Mouse (Mus musculus) kidney, postnatal 4 days (tissue): ENCODE data around the gene Rin3.

Experiments
- DNase-seq, 2 experiments: peaks; one replicate each; pipeline ENCODE4 v3.0.0; 2021; ENCODE audit warnings: mixed read lengths in 2 of 2

Rin3 gene

DNA sequence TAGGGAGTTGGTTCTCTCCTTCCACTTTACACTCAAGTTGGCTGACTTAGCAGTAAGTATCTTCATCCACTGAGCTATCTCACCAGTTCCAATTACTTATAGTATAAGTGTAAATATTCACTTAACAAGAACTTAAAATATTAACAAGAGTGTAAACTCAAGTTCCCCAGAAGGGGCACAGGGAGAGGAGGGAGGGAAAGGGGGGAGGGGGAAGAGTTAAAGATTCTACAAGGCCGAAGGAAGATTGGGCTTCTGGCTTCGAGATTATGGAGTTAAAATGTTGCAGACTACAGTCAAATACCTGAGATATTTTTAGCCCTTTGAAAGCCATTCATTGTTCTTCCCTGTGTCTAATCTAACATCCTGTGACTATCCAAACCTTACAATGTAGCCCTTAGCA, 141.6 kb downstream of the Rin3 start:
- DNase-seq = no peak

DNA sequence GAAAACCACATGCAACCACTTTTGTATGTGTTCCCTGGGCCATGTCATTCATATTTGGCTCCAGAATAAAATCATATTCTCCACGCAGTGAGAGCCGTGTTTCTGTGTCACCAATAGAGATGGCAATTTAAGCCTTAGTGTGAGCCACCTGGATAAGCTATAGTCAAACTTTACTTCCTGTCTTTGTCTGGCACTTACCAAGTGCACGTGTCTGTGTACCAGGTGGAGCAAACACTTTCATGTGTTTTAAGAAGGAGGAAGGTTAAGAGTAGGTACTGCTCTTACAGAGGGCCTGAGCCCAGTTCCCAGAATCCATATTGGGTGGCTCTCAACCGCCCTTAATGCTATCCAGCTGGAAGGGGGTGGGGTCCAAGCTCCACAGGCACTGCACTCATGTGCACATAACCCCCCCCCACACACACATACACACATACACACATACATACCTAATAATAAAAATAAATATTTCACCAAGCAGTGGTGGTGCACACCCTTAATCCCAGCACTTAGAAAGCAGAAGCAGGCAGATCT, 142.3 kb downstream of the Rin3 start:
- DNase-seq = no peak

DNA sequence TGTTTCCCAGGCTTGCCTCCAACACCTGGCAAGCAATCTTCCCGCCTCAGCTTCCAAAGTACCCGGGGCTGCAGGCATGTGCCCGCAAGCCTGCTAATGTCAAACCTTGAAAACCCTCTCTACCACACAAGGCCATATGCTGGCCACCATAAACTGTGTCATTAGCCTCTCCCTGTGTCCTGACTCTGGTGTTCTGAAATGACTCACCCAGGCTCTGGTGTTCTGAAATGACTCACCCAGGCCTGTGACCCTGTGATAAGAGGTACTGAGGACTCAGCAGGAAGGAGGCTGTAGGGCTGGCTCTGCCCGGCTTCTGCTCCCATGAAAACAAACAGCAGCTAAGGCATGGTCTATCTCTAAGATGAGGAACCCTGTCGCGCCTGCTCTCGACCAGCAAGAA, 143.4 kb downstream of the Rin3 start:
- no peak for DNase-seq

DNA sequence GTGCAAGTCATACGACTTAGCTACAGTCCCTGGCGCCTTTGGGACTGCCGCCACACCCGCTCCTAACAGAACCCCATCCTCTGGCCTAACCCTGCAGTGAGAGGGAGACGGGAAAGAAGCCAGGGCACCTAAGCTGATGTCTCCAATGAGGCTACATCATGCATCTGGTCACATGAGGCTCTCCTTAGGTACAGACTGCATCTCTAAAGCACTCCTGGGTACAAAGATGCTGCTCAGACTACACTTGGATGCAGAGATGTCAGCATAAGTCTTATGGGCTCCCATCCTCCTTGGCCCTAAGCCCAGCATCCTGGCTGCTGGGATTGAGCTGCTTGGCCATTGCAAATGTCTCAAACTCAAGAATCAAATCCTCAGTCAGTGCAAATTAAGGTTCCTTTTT, 146.8 kb downstream of the Rin3 start:
- DNase-seq = no peak

DNA sequence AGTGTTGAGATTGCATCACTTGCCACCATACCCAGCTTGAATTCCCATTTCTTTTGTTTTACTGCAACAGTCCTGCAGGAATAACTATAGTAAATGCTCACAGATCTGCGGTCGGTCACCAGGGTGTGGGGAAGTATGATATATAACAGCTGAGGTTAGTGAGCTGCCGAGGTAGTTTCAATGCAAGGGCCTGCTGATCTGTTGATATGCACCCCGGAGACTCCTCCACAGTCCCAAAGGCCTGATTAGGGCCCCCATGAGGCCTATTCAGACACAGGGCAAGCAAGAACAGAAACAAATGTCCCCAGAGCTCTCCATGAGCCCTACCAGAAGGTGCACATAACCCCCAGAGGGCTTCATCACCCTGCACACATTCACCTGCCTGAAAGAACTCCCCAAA, 147.4 kb downstream of the Rin3 start:
- no peak for DNase-seq

DNA sequence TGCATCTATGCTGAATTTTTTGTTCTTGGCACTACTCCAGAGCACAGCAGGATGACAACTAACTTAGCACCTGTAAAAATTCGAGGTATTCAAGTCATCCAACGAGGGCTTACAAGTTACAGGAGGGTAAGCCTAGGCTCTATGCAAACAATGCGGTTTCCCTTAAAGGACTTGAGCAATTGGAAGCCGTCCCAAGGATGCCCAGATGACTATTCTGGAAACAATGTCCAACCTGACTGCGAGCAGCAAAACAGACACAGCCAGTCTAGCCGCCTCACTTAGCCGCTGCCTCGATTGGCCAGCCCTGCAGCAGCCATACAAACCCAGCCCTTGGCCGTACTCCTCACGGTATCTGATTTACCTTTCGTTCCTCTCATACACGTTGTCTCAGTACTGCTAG, 149.4 kb downstream of the Rin3 start:
- DNase-seq = no peak

DNA sequence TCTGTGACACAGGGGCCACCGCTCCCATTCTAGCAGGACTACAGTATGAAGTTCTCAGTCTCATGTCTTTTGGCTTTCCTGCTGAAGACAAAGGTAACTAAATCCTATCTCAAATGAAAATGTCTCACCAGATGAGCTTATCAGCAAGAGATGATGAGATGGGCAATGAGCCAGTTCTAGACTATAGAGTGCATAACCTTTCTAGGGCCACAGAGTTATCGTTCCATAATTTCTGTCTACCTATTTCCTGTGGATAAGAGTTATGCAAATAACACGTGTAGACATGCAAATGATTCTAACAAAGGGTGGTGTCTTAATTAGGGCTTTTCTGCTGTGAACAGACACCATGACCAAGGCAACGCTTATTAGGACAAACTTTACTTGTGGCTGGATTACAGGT, 151.3 kb downstream of the Rin3 start:
- DNase-seq = no peak

DNA sequence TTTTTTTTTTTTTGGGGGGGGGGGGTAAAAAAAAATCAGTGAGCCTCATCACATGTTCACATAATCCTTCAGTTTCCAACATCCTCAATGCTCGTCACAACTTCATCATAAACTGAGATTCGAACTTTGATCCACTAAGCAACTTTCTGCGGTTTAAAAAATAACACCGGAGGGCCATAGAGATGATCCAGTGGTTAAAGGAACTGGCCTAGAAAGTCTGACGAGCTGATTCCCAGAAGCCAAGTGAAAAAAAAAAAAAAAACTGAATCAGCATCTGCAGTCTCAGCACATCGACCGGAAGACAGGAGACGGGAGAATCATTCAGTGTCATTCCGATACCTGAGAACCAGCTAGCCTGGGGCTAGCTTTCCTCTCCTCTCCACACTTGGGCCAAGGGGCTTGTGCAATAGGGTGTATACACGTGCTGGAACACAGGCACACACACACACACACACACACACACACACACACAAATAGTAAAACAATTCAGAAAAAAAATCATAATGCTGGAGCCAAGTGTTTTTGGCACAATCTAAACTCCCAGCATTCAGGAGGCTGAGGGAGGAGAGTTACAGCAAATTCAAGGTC, 154.2 kb downstream of the Rin3 start:
- DNase-seq = no peak

DNA sequence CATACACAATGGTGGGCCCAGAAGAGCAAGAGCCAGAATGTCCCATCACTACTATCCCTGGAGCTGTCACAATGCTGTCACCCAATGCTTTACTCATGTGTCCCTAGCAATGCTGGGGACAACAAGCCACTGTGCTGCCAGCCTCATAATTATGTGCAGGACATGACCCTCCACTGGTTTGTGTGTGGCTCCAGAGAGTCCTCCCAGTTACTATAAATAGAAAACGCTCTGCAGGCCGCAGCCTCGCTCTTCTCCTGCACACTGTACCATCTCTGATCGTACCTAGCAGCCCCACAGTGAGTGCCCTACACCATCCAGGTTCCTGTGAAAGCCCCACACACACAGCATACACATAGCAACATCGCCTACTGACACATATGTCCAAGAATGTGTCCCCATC, 155.1 kb downstream of the Rin3 start:
- DNase-seq = no peak

DNA sequence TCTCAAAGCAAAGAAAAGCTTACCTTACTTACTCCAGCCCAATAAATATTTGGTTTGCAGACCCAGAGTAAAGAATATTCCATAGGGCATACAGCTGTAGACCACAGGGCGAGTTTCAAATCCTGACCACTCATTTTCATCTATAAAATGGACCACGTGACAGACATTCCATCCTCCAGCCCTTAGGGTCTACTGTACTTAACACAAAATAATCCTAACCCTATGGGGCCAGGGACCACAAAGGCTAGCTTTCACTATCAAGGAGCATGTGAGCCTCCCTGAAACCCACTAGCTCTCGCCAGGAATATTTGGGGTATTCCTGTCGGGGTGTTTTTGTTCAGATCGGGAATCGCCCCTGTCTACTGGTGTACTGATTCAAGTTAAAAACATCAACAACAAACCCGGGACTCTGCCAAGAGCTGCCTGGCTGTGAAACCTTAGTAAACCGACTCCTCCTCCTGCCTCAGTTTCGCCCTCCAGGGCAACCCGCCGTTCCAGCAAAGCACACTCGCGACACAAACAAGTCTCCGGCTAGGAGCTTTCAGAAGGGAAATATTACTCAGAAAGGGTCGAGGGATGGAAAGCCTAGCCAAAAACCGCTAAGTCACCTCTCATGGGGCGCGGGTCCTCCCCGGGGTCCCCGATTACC, 156.3 kb downstream of the Rin3 start:
- DNase-seq = no peak

DNA sequence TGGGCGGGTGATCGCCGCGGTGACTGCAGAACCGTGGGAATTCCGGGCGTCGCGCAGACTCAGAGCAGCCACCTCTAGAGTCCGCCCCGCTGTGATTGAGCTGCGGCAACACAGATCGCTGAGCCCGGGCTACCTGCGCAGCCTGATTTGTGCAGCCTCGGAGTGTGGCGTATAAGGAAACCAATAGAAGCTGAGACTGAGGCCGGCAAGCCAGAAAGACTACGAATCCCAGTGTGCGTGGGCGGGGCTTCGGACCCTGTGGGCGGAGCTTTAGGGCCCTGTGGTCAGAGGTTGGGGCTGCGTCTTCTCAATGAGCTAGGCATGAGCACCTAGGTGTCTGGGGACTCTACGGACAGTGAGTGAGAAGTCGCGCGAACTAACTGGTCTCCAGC, 156.8 kb downstream of the Rin3 start, which contains the start of gene Lgmn:
TSS of gene Lgmn (minus strand) at position 182 of the 392 bp plus-strand sequence.
- peak; percentile 99 to 100 for DNase-seq
